Mouse (Mus musculus) gastrocnemius, postnatal 25 days (tissue): ENCODE data around the gene Dip2c. TPM values are rescaled to one million over a fixed set of nuclear protein-coding genes. Genes with fewer than 3 reads are reported as not detected.

ENCODE experiments used
- DNase-seq: peaks from one replicate; pipeline ENCODE4 v3.0.0; 2022
- long read RNA-seq, 2 experiments: library from polyadenylated mRNA; stranded (forward); transcript quantifications; one replicate each; pipeline ENCODE4 v2.0.0; 2021
- total RNA-seq, 2 experiments: library from RNA; stranded (reverse); gene quantifications; 1 replicate in 1 of 2; 2 replicates in 1 of 2; pipeline ENCODE4 v1.2.3; 2021

Dip2c gene
- total RNA-seq: 10 to 100 TPM in 1 of 2 experiments, 1 to 10 TPM in 1; 9.7 to 11.5 TPM
- long read RNA-seq, experiment 1: 0 reads
- long read RNA-seq, experiment 2, partial matches to known transcripts: 0 of 5 reads
- long read RNA-seq, experiment 2, other reads (novel, unspliced or antisense): 5 of 5 reads

DNA sequence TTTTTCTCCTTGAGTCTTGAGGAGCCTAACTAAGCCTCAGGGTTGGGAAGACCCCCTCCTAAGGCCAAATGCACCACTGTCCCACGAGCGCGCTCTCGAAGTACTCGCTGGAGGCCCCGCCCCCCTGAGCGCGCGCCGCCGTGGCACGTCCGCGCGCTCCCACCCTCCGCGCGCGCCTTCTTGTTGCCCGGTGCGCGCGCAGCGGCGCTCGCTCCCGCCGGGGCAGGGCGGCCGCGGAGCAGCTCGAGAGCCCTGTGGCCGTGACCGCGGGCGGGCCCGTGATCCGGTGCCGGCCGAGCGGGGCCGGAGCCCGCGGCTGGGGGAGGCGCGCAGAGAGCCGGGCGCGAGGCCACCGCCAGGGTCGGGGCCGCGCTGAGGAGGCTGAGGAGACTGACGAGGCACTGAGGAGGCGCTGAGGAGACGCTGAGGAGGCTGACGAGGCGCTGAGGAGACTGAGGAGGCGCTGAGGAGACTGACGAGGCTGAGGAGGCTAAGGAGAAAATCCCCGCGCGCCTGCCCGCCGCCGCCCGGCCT lies at the start of gene Dip2c:
Dip2c (plus strand) TSS at position 207 of the 534 bp plus-strand sequence.
- peak; percentile 91 for DNase-seq

DNA sequence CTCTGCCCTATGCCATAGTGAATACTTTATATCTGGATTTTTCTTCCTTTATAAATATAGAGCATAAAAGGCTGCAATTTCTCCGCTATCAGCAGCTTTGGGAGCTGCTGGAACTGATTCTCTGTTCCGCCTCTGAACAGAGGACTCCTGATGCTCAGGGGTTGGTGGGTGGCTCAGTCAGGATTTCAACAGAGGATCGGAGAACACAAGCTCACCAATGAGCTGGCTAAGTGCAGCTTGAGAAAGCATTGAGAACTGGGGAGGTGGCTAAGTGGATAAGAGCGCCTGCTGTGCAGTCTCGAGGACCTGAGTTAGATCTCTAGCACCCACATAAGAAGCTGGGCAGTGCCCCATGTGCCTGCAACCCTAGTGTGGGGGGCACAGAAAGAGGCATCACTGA lies 49.2 kb upstream of the Dip2c start:
- DNase-seq: no peak

DNA sequence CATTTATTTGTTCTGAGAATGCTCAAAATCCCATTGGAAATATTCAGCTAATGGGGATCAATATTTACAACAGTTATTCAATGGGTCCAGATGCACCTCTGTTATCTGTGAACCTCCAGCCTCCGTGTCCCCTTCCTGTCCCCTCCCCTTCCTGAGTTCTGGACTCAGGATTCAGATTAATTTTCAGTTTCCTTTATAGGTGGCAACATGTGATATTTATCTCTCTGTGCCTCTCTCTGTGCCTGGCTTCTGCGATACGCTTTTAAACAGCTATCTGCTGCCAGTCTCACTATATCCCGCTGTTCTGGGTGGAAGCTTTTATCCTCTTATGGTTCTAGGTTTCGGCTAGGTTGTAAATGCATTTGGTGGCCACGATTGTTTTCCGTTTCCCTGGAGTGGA lies 38.8 kb upstream of the Dip2c start:
- DNase-seq: no peak

DNA sequence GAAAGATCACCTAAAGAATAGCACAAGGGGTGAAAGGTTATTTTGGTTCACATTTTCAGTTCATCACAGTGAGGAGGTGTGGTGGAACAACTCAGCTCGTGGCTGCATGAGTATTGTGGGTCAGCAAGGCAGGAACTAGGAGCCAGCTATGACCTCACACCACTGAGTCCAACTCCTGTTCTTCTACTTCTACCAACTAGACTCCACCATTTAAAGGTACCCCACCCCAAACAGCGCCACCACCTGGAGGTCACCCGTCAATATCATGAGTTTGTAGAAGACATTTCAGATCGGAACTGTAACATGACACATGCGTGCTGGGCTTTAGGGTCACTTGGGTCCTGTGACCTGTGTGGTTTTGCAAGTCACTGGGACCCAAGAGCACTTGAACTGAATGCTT lies 37.2 kb upstream of the Dip2c start:
- DNase-seq: no peak

DNA sequence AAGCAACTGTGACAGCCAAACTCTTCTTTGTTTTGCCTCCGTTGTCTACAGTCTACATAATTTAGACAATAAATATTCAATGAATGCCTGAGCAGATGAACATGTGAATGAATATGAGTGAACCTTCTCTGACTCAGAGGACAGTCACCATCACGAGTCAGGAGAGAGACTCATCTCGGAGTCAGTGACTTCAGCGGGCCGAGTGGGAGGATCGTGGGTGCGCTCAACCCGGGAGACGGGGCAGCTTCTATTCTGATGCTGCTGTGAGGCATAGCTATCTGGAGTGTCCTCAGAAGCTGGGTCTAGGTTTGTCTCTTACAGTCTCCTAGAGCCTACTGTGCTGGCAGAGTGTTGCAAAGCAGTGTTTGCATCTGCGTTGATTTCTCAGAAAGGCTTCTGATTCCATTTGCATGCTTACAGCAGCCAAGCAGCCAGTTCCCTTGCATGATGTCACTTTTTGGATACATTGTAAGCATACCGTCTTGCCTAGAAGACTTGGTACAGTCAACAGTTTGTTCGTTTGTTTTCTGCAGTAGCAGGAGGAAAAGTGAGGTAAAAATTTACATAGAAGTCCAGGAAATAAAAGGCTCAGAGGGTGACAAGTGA lies 36.6 kb upstream of the Dip2c start:
- DNase-seq: no peak

DNA sequence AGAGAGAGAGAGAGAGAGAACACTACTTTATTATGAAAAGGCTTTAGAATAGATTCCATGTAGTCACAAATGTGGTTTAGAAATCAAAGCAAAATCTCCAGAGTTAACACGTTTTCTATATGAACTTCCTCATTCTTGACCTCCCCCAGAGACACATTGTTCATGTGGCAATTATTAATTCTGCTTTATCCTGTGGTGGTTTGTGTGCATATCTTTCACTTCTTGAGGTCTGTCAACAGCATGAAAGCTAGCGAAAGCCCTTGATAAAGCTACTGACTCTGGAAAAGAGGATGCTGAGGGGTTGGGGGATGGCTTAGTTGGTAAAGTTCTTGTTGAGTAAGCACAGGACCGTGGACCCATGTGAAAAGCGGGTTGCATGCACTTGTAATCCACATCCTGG lies 14.6 kb upstream of the Dip2c start:
- no peak for DNase-seq

DNA sequence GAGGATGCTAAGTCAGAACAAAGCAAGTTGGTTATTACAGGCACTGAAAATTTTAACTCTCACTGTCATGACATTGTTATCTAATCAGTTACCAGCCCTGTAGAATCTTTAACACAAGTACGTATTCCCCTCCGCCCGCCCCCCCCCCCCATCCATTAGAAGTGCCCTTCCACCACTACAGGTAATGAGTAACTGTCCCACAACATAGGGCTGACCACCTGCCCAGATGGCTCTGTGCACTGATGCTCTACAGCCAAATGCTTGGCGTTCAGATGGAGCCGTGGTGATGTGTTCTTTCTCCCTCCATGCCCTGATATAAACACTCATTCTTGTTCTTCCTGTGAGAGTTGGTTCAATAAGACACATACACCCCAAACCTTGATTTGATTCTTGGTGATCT lies 10.8 kb upstream of the Dip2c start:
- DNase-seq: no peak

DNA sequence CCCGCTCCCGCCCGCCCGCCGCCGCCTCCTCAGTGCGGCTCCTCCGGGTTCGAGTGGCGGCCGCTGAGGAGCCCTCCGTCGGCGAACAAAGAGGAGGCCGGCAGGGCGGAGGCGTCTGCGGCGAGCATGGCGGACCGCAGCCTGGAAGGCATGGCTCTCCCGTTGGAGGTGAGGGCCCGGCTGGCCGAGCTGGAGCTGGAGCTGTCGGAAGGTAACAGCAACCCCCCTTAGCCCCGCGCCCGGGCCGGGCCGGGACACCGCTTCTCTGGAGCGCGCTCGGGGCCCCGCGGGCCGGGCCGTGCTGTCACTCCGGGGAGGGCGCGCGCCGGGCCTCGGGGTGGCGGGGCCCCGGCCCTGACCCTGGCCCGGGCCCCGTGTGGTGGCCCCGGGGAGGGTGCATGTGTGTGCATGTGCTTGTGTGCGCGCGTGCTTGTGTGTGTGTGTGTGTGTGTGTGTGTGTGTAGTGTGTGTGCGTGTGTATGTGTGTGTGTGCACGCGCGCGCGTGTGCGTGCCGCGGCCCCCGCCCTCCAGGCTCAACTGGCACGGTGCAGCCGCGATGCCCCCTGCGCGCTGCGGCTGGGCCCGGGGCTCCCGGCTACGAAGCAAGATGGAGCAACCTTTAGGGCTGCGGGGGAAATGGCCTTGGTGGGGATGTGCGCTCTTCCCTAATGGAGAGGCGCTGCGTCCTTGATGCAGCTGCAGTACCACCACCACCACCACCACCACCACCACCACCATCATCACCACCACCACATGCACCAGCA lies 710 bp downstream of the Dip2c start:
- peak; percentile 57 for DNase-seq

DNA sequence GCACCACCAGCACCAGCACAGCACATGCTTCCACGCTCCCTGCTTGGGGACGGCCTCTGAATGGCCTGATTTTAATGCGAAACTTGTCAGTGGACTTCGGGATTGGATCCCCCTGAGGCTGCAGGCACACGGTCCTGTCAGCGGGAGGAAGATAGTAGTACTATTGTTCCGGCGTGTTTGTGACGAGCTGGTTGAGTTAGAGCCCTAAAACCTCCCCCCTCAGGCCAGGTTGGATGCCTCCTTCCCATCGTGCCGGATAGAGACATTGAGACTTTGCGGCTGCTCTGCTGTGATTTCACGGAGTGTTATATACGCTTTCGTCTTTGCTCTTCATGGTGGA lies 1.3 kb downstream of the Dip2c start:
- peak; percentile 12 for DNase-seq

DNA sequence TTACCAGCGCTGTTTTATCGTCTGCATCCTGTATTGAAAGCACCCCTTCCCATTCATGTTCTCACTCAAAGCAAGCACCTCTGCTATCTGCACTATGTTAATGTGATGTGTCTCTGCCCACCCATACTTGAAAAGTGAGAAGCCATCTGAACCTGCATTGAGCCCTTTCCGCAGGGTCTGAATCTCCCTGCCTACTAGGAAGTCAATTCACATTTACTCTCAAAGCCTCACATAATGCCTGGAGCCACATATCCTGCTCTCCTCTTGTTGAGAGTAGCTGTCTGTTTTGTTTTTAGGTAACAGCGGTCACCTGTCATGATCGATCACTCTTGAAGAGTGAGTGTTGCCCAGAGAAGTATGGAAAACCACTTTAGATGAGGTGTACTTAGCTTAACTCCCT lies 2.3 kb downstream of the Dip2c start:
- DNase-seq: no peak

DNA sequence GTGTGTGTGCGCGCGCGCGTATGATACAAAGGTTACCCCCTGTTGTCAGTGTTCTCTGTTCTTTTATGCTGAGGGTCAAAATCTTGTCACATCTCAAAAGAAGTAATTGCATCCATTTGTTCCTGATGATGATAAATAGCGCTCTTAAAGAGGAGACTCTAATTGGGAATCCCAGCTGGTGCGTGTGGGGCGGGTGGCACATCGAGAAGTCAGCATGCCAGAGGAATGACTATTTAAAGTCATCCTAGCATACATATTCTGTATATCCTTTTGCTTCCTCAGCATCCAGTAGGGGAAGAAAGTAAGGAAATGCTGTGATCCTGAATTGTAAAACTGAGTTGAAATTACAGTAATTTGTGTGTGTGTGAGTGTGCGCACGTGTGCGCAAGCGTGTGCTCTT lies 6.7 kb downstream of the Dip2c start:
- DNase-seq: no peak

DNA sequence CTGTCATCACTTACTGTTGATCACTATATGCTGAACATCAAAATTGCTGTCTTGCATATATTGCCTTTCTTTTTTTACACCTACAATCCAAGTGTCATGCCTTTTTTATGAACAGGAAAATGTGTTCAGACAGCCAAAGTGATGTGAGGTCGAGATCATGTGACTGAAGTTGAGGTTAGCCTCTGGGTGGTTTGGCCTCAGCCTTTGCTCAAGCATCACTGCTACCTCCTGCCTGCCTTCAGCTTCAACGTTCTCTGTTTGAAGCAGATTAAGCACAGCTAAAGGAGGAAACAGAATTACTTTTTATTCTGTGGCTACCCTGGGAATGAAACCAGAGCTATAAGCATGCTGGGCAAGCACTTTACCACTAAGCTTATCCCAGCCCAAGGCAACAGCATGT lies 13.6 kb downstream of the Dip2c start:
- no peak for DNase-seq

DNA sequence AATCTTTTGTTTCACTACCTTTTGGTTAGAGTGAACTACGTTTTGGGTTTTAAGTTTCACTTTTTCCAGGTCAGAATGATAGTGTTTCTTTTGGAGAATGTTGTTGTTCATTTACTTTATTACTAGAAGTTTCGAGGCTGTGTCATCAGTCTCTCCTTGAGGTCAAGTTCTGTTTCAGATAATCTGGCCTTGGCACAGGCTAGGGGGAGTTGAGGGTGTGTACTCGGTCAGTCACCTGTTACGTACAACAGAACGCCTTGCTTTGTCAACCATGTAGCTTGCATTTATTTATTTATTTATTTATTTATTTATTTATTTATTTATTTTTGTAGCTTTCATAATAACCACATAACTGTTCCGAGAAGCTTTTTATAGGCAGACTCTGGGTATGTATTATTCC lies 20.0 kb downstream of the Dip2c start:
- DNase-seq: no peak

DNA sequence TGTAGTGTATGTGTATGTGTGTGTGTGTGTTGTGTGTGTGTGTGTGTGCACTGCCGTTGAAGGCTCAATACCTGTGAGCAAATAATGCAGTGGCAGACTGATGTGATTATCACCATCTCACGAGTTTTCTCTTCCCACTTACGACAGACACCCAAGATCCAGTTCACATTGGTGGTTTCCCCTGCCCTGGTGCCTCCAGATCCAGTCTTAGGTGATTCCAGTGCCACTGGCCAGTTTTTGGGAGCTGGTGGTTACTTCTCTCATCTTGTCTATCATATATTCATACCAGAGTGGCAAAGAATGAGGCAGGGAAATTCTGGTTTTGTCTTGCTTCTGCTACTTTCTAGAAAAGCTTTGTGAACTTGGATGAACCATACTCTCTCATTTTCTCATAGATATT lies 20.9 kb downstream of the Dip2c start:
- DNase-seq: no peak

DNA sequence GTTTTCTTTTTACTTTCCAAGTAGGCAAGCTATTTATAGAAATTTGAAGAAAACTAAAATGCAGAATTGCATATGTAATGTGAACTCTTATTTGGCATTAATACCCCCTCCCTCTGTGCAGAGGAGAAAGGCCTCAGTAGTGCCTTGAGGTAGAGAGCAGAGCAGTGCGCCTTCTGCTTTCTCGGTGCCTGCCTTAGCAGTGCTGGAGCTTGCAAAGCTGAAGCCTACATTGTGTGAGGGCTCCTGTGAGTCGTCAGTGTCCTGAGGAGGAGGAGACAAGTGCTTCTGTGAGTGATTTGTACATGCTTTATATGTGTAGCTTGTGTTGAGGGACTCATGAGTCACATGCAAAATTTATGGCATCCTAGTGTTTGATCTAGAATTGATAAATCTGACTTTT lies 21.4 kb downstream of the Dip2c start:
- DNase-seq: no peak

DNA sequence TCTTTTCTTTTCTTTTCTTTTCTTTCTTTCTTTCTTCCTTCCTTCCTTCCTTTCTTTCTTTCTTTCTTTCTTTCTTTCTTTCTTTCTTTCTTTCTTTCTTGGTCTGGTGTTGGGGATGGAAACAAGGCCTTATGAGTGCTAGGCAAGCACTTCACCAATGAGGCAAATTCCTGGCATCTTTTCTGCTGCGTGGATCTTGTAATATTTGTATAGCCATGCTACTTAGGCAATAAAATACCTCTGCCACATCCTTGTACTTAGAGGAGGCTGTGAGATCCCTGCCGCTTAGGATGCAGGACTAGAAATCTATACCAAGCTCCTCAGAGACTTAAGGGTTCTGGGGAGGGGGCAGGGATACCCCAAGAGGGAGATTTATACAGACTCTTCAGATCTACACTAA lies 23.3 kb downstream of the Dip2c start:
- DNase-seq: no peak

DNA sequence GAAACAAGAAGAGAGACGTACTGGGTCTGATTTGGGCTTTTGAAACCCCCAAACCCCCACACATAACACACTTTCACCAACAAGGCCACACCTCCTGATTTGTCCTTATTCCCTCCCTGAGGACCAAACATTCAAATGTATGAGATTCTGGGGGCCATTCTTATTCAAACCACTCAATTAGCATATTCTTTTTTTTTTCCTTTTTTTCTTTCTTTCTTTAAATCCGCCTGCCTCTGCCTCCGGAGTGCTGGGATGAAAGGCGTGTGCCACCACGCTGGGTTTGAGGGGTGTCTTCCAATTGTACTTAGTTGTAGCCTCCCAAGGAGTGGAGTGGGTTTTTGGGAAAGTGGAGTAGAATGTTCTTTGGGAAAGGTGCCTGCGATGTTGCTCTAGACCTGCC lies 32.5 kb downstream of the Dip2c start:
- DNase-seq: no peak

DNA sequence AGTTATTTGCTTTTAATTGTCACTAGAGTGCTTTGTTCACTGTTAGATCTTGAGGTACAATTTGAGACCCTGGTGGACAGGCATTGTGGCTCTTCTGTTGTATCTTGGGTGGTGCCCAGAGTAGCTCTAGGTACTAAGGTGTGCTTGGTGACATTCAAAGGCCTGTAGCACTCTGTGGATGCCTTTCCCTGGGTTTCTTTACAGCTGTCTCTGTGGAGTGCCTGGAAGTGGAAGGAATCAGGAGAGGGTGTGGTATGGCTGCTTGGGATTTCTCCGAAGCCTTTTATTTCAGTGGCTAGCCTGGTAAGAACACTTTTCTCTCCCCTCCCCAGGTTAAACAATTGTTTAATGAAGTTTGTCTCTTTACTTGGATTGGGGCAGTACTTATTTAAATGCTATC lies 34.5 kb downstream of the Dip2c start:
- DNase-seq: no peak

DNA sequence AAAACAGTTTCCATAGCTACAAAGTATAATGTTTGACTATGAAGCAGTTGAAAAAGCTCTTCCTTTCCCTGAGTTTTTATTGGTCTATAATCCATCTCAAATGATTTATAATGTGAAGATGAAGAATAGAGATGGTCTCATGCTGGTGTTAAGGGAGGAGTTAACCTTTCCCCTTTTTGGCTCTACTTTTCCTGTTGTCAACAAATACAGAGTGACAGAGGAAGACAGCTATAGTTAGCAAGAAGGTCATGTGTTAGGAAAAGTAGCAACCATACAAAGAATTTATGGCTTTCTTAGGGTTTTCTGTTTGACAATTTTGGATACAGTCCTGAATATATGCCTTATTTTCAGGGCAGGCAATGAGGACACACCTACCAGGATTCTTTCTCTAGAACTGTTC lies 36.6 kb downstream of the Dip2c start:
- no peak for DNase-seq

DNA sequence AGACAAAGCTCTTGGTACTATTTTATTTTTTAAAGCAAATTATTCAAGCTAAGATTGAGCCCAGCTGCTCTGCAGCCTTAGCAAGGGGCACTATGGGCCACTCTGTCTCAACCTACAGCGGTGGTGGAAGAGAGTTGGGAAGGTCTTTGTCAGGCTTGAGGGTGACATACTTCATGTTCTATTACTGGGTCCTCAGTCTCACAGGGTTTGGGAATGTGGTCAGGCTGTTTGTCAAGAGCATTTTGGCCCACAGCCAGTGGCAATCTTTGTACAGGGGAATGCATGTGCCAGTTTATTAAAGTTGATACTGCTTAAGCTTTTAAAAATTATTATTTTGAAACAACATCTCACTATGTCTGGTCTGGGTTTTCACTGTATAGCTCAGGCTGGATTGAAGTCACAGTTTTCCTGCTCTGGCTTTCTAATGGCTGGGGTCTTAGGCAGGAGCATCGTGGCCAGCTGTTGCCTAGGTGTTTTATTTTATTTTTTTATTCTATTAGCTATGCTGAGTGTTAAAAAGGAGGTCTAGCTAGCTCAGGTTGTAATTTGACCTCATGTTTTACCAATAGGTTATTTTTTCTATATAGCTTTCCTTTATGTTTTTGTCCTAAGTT lies 37.9 kb downstream of the Dip2c start:
- DNase-seq: no peak

DNA sequence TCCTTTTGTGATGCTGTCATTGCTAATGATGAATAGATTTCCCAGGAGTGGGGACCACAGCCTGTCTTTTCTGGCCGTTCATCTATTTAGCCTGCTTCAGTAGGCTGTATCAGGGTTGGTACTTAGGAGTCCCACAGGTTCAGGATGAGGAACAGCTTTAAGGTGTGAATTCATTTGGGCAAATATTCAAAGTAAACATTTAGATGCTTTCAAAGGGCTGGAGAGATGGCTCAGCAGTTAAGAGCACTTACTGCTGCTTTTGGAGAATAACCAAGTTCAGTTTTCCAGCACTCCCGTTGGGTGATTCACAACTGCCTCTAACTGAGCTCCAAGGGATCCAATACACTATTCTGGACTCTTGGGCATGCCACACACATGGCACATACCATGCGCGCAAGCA lies 38.4 kb downstream of the Dip2c start:
- DNase-seq: no peak

DNA sequence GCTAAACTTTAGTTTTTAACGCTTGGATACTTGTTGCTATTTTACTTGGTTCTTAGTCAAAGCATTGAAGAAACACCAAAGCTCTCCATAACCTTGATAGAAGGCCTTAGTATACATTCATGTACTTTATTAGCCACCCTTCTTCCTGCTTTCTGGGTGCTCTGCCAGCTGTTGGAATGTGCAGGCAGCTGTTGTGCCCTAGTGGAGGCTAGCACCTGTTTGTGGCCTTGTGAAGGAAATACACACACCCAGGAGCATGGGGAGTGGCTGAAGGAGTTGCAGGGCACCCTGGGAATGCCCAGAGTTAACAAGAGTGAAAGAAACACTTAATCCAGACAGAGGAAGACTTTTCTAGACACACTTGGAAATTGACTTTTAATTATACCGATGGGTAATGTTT lies 43.4 kb downstream of the Dip2c start:
- DNase-seq: no peak

DNA sequence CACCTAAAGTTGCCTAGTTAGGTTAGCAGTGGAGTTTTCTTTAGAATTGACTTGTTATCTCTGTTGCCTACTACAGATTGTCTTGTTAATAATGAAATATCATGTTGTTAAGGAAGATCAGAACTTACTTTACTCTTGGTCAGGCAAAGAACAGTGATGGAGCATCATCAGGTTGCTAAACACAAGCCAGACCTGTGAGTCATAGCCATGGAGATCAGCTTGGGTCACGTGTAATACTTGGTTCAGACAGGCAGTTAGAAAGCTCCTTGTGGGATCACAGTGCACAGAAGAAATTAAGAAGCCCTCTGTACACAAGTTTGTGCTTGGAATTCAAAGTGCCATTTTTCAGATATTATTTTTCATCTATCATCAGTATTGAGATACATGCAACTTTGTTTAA lies 48.9 kb downstream of the Dip2c start:
- DNase-seq: no peak
